Mouse (Mus musculus) urinary bladder, postnatal 25 days (tissue): ENCODE results near the gene Cldn7.
A peak's percentile ranks its signal among the peaks of the same experiment; 100 is the strongest.

ENCODE experiments used
- DNase-seq: peaks from one replicate; pipeline ENCODE4 v3.0.0; 2022; ENCODE audit warnings: low spot score

Cldn7 gene

GRCm38 (mm10) chr11:69933066-69933465, 31.5 kb upstream of the Cldn7 start:
- DNase-seq = no peak

GRCm38 (mm10) chr11:69934169-69934568, 30.4 kb upstream of the Cldn7 start:
- peak; percentile 98 for DNase-seq

GRCm38 (mm10) chr11:69934681-69935080, 29.9 kb upstream of the Cldn7 start:
- DNase-seq = no peak

GRCm38 (mm10) chr11:69935137-69935879, 29.3 kb upstream of the Cldn7 start, which contains the start of gene Ybx2:
Gene Ybx2 (plus strand): TSS chr11:69935796.
- peak; percentile 77 for DNase-seq

- no peak for DNase-seq
Observed at GRCm38 (mm10) chr11:69936156-69936555, 28.4 kb upstream of the Cldn7 start.

- no peak for DNase-seq
Observed at GRCm38 (mm10) chr11:69936714-69937347, 27.7 kb upstream of the Cldn7 start.

- DNase-seq = no peak
Observed at GRCm38 (mm10) chr11:69937385-69937784, 27.2 kb upstream of the Cldn7 start.

GRCm38 (mm10) chr11:69937834-69938233, 26.7 kb upstream of the Cldn7 start:
- DNase-seq = no peak

GRCm38 (mm10) chr11:69938401-69938979, 26.1 kb upstream of the Cldn7 start:
- DNase-seq = no peak

GRCm38 (mm10) chr11:69939181-69939580, 25.4 kb upstream of the Cldn7 start:
- DNase-seq = no peak

GRCm38 (mm10) chr11:69939731-69940130, 24.8 kb upstream of the Cldn7 start:
- DNase-seq = no peak

- DNase-seq = no peak
Observed at GRCm38 (mm10) chr11:69940962-69941361, 23.6 kb upstream of the Cldn7 start.

GRCm38 (mm10) chr11:69945216-69945615, 19.4 kb upstream of the Cldn7 start:
- no peak for DNase-seq

- DNase-seq = no peak
Observed at GRCm38 (mm10) chr11:69945997-69946891, 18.3 kb upstream of the Cldn7 start.

- no peak for DNase-seq
Observed at GRCm38 (mm10) chr11:69947337-69948065, 17.1 kb upstream of the Cldn7 start.

GRCm38 (mm10) chr11:69948066-69948762, 16.4 kb upstream of the Cldn7 start, which contains the start of gene Slc2a4:
Gene Slc2a4 (minus strand): TSS chr11:69948188.
- peak; percentile 84 for DNase-seq

GRCm38 (mm10) chr11:69948763-69949150, 15.8 kb upstream of the Cldn7 start:
- DNase-seq = peak; percentile 78

- DNase-seq = no peak
Observed at GRCm38 (mm10) chr11:69950807-69951459, 13.6 kb upstream of the Cldn7 start.

GRCm38 (mm10) chr11:69952274-69952673, 12.3 kb upstream of the Cldn7 start:
- no peak for DNase-seq

- no peak for DNase-seq
Observed at GRCm38 (mm10) chr11:69953267-69953915, 11.2 kb upstream of the Cldn7 start.
